Mouse (Mus musculus) spleen, postnatal 0 days (tissue): Measurements from ENCODE around the gene Srprb. TPM values are rescaled to one million over a fixed set of nuclear protein-coding genes. Genes with fewer than 3 reads are reported as not detected.

ENCODE experiments used
- polyA plus RNA-seq: library from polyadenylated mRNA; unstranded; fragments of >200 nt; fragmentation: Nextera tagmentation; extraction: Ambion mirVana; gene quantifications from 2 replicates; pipeline ENCODE4 v1.2.1, GENCODE M21; 2015

Gene Srprb
- 16.0 and 19.0 TPM in 2 replicates for polyA plus RNA-seq

GRCm38 (mm10) chr9:103201561-103202260 lies at the start of gene Srprb:
TSS of gene Srprb (minus strand) at chr9:103202137.

GRCm38 (mm10) chr9:103230151-103230951 lies 28.4 kb upstream of the Srprb start, which contains the start of the genes Gm20425 and Trf:
TSS of gene Gm20425 (minus strand) at chr9:103230307.
TSS of gene Trf (minus strand) at chr9:103230444.

Other genes with a start within 250 kb of the Srprb start
- 18.7 and 25.4 TPM in 2 replicates for gene Slco2a1, start 213.4 kb downstream of the Srprb start, polyA plus RNA-seq
- 2.2 and 2.4 TPM in 2 replicates for gene Rab6b, start 90.3 kb downstream of the Srprb start, polyA plus RNA-seq
- 2.2 and 4.3 TPM in 2 replicates for gene Gm20425, start 28.2 kb upstream of the Srprb start, polyA plus RNA-seq
- gene Trf, start 28.3 kb upstream of the Srprb start, polyA plus RNA-seq, result 56.6 and 76.2 TPM in 2 replicates
- gene 1300017J02Rik, start 102.9 kb upstream of the Srprb start, polyA plus RNA-seq, result 30.8 and 34.0 TPM in 2 replicates
- gene Topbp1, start 103.1 kb upstream of the Srprb start, polyA plus RNA-seq, result 54.5 and 60.3 TPM in 2 replicates
- 50.6 and 52.4 TPM in 2 replicates for gene Cdv3, start 163.7 kb upstream of the Srprb start, polyA plus RNA-seq